Mouse (Mus musculus) embryonic facial prominence, embryonic 15.5 days (tissue): ENCODE data around the gene Rchy1. TPM values are rescaled to one million over a fixed set of nuclear protein-coding genes. Genes with fewer than 3 reads are reported as not detected.

Source experiments
- ATAC-seq: fragments of 200-750 bp; cut with Nextera tagmentation; 2 replicates; pipeline ENCODE4 v1.8.0; 2017; ENCODE audit warnings: low read depth, moderate TSS enrichment; ENCODE audit not compliant: insufficient number of reproducible peaks, low FRiP score, low TSS enrichment
- H3K27ac ChIP-seq: fragments of 300-500 bp; sonication (generic); replicated peaks from 2 replicates; pipeline ENCODE4 v1.5.1; 2015; ENCODE audit warnings: mild to moderate bottlenecking, inconsistent platforms
- H3K27me3 ChIP-seq: fragments of 300-500 bp; sonication (generic); 2 replicates; pipeline ENCODE4 v1.6.1; 2015; ENCODE audit warnings: inconsistent platforms
- H3K36me3 ChIP-seq: fragments of 300-500 bp; sonication (generic); 2 replicates; pipeline ENCODE4 v1.6.1; 2015; ENCODE audit warnings: mild to moderate bottlenecking, inconsistent platforms
- H3K4me1 ChIP-seq: fragments of 300-500 bp; sonication (generic); 2 replicates; pipeline ENCODE4 v1.6.1; 2015; ENCODE audit warnings: inconsistent platforms
- H3K4me2 ChIP-seq: fragments of 300-500 bp; sonication (generic); replicated peaks from 2 replicates; pipeline ENCODE4 v1.6.1; 2015; ENCODE audit warnings: mild to moderate bottlenecking, inconsistent platforms
- H3K4me3 ChIP-seq: fragments of 300-500 bp; sonication (generic); replicated peaks from 2 replicates; pipeline ENCODE4 v1.5.1; 2015; ENCODE audit warnings: mild to moderate bottlenecking, inconsistent platforms
- H3K9ac ChIP-seq: fragments of 300-500 bp; sonication (generic); 2 replicates; pipeline ENCODE4 v1.6.1; 2015; ENCODE audit warnings: inconsistent platforms
- H3K9me3 ChIP-seq: fragments of 300-500 bp; sonication (generic); replicated peaks from 2 replicates; pipeline ENCODE4 v1.6.1; 2016; ENCODE audit warnings: inconsistent platforms
- WGBS: fragments of 180-500 bp; shearing (Covaris S2); methylation state at CpG from one replicate; pipeline ENCODE4 v1.1.7; 2015; 5-methylcytosine and 5-hydroxymethylcytosine counted together
- polyA plus RNA-seq: library from polyadenylated mRNA; unstranded; fragments of >200 nt; fragmentation: Nextera tagmentation; extraction: Ambion mirVana; gene quantifications from 2 replicates; pipeline ENCODE4 v1.2.1, GENCODE M21; 2015

Rchy1 gene
- 79.8 and 83.6 TPM in 2 replicates for polyA plus RNA-seq

DNA sequence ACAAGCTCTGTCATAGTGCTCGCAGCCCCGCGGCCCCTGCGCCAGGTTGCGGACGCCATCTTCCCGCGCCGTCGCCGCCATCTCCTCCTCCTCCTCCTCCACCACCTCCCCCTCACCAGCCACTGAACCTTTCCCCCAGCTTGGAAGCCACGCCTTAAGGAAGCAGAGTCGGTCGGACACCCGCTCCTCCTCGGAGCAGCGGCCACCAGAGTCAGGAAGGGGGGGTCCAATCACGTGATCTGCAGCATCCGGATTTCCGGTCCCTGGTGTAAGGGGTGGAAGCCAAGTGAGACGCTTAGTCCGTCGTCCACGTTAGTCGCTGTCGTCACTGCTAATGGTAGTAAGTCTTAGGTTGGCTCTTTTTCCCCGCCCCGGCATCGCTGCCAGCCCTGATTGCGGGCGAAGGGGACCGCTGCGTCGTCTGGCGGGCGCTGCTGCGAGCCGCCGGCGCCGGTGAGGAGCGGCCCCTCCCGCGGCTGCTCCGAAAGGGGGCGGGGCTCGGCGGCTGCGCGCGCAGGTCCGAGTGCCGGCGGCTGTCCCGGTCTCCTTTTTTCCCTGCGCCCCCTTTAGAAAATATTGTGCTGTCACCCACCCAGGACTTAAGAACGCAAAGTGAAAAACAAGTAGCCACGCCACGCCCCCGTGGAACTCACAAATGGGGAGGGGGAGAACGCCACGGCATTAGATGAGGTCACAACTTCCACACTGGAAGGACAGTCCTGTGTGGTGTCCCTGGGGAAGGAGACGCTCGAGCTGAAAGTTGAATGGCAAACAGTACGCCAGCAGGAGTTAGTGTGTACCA, at the start of gene Rchy1:
Rchy1 (minus strand) TSS at position 430 of the 802 bp plus-strand sequence.
- Histone ChIP-seq H3K4me1 (peaks cover 17% of the 10 kb centered on the region), H3K9me3 (no peaks in the 10 kb centered on the region), H3K4me3 (peak within 1 kb of the TSS; percentile 68), H3K36me3 (peaks cover 1% of the 10 kb centered on the region), H3K9ac (peak within 1 kb of the TSS; percentile 62), H3K4me2 (peak within 1 kb of the TSS; percentile 55), H3K27me3 (no peaks in the 10 kb centered on the region), H3K27ac (peak within 1 kb of the TSS; percentile 99)
- WGBS = under 1% methylated on average over 65 of the region's 65 CpGs
- peak; percentile 97 for ATAC-seq

DNA sequence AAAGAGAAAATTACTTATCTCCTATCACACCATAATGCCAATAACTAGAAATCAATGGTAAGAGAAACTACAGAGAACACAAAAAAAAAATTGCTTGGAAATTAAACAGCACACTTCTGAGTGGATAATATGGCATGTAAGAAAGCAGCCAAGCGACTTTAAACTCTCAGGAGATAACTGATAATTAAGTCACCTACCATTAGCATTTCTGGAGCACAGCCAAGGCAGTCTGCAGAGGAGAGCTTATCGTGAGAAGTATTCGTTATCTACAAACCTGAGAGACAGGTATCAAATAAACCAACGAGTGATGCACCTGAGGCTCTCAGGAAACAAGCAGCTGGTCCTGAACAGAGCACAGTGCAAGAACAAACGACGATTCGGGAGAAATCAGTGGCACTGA, 48.9 kb upstream of the Rchy1 start:
- 56% methylated on average over 7 of the region's 7 CpGs for WGBS
- Histone ChIP-seq H3K4me1 (no peaks in the 10 kb centered on the region), H3K4me2 (no peak overlapping the region), H3K4me3 (no peak overlapping the region), H3K9ac (no peak overlapping the region), H3K27ac (no peak overlapping the region), H3K27me3 (no peaks in the 10 kb centered on the region), H3K9me3 (no peaks in the 10 kb centered on the region), H3K36me3 (no peaks in the 10 kb centered on the region)
- ATAC-seq = no peak

DNA sequence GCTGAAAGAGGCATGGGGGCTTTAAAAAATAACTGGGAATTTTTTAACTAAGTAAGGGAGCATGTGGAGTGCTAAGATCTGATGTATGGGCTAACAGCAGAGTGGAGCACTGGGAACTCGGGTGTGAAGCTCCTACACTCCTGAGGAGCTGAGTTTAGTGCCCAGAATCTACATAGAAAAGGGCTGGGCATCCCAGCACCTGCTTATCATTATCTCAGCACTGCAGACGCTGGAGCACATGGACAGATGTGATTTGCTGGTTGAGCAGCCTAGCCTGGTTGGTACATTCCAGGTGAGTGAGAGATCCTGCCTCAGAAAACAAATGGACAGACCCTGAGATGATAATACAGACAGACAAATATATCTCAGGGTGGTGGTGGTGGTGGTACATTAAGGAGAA, 47.0 kb upstream of the Rchy1 start:
- WGBS = 20% methylated on average over 2 of the region's 2 CpGs
- H3K27me3 ChIP-seq = no peaks in the 10 kb centered on the region
- ATAC-seq = no peak

DNA sequence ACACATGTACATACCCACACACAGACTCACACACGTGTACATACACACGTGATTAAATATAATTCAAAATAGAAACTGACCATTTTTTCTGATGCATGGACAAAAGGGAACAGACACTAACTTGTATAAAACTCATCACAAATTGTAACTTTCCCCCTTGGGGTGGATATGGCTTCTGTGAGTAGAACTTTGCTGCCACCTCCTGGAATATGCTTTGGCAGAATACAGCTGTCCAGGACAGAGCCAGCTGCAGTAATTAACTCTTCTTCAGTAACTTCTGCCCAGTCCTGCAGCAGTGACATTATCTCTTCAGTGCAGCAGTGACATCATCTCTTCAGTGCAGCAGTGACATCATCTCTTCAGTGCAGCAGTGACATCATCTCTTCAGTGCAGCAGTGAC, 40.1 kb upstream of the Rchy1 start:
- Histone ChIP-seq H3K27me3 (no peaks in the 10 kb centered on the region), H3K36me3 (no peaks in the 10 kb centered on the region), H3K4me1 (no peaks in the 10 kb centered on the region), H3K9ac (no peak overlapping the region), H3K9me3 (no peaks in the 10 kb centered on the region), H3K4me2 (no peak overlapping the region), H3K4me3 (no peak overlapping the region), H3K27ac (no peak overlapping the region)
- 61% methylated on average over 2 of the region's 2 CpGs for WGBS
- ATAC-seq = no peak

More for the DNA sequence above, 47.0 kb upstream of the Rchy1 start:
- H3K36me3 ChIP-seq = no peaks in the 10 kb centered on the region
- H3K4me1 ChIP-seq = no peaks in the 10 kb centered on the region
- H3K4me2 ChIP-seq = no peak overlapping the region
- no peak overlapping the region for H3K4me3 ChIP-seq
- no peak overlapping the region for H3K27ac ChIP-seq
- H3K9ac ChIP-seq = no peak overlapping the region
- no peaks in the 10 kb centered on the region for H3K9me3 ChIP-seq

DNA sequence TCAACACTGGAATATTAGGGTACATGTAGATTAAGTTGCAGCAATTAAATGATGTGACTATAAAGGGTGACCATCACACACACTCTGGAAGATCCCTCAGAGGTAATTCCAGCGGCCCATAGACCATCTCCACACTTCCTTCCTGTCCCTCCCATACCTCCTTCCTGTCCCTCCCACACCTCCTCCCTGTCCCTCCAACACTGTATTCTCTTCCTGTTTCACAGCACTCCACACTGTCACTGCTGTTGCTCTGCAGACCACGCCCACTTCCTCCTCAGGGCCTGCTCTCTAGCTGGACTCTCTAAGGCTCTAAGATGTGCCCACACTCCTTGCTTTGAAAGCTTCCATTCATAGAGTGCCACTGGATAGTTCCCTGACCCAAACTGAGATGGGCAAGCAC, 37.9 kb upstream of the Rchy1 start:
- no peaks in the 10 kb centered on the region for H3K9me3 ChIP-seq
- no peak for ATAC-seq
- no peak overlapping the region for H3K4me3 ChIP-seq
- H3K36me3 ChIP-seq = no peaks in the 10 kb centered on the region
- no peaks in the 10 kb centered on the region for H3K27me3 ChIP-seq
- WGBS = 63% methylated on average over 2 of the region's 2 CpGs
- H3K9ac ChIP-seq = no peak overlapping the region
- no peaks in the 10 kb centered on the region for H3K4me1 ChIP-seq
- no peak overlapping the region for H3K27ac ChIP-seq
- H3K4me2 ChIP-seq = no peak overlapping the region

DNA sequence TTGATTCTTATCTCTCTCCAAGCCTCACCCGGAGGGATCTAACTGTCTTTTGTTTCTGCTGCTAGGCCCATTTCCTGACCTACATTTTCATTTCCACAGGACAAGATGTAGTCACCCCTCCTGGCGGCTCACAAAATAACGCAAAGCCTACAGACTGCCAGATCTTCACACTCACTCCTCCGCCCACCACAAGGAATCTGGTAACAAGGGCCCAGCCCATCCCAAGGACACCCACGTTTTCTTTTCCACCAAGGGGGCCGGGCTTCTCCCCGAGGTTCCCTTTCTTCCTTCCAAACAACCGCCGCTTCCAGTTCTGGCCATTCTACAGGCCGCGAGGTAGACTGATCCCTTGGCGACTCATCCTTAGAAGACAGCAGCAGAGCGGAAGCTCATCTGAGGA, 31.7 kb upstream of the Rchy1 start:
- Histone ChIP-seq H3K9ac (no peak overlapping the region), H3K36me3 (no peaks in the 10 kb centered on the region), H3K4me2 (no peak overlapping the region), H3K27ac (no peak overlapping the region), H3K9me3 (no peaks in the 10 kb centered on the region), H3K4me1 (no peaks in the 10 kb centered on the region), H3K27me3 (no peaks in the 10 kb centered on the region), H3K4me3 (no peak overlapping the region)
- ATAC-seq = no peak
- 73% methylated on average over 13 of the region's 13 CpGs for WGBS

DNA sequence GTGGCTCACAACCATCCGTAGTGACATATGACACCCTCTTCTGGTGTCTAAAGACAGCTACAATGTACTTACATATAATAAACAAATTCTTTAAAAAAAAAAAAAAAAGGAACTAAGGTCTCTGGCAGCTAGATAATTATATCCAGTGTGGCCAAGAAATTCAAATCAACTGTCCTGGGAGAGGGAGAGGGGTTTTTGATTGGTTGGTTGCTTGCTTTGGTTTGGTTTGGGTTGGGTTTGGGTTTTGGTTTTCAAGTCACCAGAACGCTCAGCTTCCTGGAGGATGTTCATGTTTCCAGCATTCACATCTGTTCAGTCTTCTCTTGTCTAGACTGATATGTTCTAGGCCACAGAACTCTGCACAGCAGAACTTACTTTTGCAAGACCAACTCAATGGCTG, 30.2 kb upstream of the Rchy1 start:
- no peak overlapping the region for H3K9ac ChIP-seq
- no peak overlapping the region for H3K4me2 ChIP-seq
- H3K4me1 ChIP-seq = no peaks in the 10 kb centered on the region
- no peaks in the 10 kb centered on the region for H3K27me3 ChIP-seq
- WGBS = 82% methylated on average over 2 of the region's 2 CpGs
- H3K4me3 ChIP-seq = no peak overlapping the region
- no peak overlapping the region for H3K27ac ChIP-seq
- ATAC-seq = no peak
- H3K9me3 ChIP-seq = no peaks in the 10 kb centered on the region
- no peaks in the 10 kb centered on the region for H3K36me3 ChIP-seq

DNA sequence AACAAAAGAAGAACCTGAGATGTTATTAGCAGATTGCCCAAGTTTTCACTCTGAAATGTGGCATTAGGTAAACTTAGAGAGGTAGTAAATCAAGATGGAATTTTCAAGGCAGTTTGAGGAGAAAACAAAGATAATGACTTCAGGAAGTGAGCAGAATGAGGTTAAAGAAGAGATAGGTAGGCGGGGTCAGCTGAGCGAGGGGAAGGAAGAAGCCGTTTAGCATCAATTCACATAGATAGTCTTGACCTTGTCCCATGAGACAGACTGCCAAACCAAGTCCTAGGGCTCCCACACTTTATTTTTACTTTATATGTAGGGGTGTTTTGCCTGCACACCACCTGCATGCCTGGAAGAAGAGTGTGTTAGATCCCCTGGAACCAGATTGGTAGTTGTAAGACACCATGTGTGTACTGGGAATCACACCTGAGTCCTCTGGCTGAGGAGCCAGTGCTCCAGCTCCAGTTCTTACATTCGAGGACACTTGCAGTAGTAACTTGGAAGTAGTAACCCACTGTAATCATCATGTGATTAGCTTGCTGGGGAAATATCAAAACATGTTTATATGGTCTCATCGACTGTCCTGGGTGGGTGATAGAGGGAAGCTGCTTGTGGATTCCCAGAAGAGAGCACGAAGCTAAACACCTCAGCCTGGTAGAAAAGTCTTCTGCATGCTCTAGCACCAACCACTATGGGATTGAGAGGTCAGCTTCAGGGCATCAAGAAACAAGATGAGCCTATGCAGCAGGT, 28.5 kb upstream of the Rchy1 start:
- H3K27ac ChIP-seq = no peak overlapping the region
- WGBS = 79% methylated on average over 6 of the region's 6 CpGs
- no peak overlapping the region for H3K4me3 ChIP-seq
- H3K9me3 ChIP-seq = no peaks in the 10 kb centered on the region
- H3K4me1 ChIP-seq = no peaks in the 10 kb centered on the region
- H3K9ac ChIP-seq = no peak overlapping the region
- no peaks in the 10 kb centered on the region for H3K36me3 ChIP-seq
- ATAC-seq = no peak
- H3K27me3 ChIP-seq = no peaks in the 10 kb centered on the region
- H3K4me2 ChIP-seq = no peak overlapping the region

DNA sequence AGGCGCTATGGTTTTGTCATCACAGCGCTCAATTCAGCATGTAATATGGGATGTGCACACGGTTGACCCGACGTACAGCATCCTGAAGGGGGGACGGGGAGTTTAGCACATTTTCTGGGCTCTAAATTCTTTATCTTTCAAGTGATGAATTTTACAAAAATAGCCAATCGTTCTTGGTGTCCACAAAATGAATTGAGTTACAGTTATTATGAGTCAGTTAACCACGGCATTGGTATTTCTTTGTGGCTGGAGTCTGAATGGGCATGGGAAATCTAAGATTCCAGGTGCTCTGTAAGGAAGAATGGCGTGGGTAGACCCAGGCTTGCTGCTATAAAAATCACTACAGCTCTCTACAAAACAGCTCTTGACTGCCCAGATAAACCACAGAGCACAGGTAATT, 26.4 kb upstream of the Rchy1 start:
- no peaks in the 10 kb centered on the region for H3K4me1 ChIP-seq
- no peaks in the 10 kb centered on the region for H3K36me3 ChIP-seq

DNA sequence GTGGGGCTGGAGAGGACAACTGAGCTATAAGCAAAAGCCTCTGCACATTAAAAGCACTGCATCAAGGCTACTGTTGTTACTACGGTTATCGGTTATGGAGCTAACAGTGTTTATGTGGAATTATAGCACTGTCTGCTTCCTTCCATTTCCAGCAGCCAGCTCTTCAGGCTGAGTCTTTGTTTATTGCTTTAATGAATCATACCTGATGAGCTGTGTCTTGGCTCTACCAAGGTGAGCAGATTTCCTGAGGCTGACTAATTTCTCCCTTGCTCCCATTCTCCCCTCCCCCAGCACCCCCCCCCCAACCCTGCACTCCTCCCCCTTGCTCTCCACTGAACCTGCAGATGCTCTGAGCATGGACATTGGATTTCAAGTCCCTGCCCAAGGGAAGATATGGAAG, 24.9 kb upstream of the Rchy1 start:
- Histone ChIP-seq H3K4me1 (no peaks in the 10 kb centered on the region), H3K27me3 (no peaks in the 10 kb centered on the region), H3K4me2 (no peak overlapping the region), H3K36me3 (no peaks in the 10 kb centered on the region), H3K9ac (no peak overlapping the region), H3K4me3 (no peak overlapping the region), H3K9me3 (no peaks in the 10 kb centered on the region), H3K27ac (no peak overlapping the region)
- WGBS = 86% methylated on average over 2 of the region's 2 CpGs
- ATAC-seq = no peak

More for the DNA sequence above, 26.4 kb upstream of the Rchy1 start:
- no peaks in the 10 kb centered on the region for H3K9me3 ChIP-seq
- 80% methylated on average over 9 of the region's 9 CpGs for WGBS
- H3K9ac ChIP-seq = no peak overlapping the region
- no peak overlapping the region for H3K4me2 ChIP-seq
- H3K4me3 ChIP-seq = no peak overlapping the region
- no peak overlapping the region for H3K27ac ChIP-seq
- H3K27me3 ChIP-seq = no peaks in the 10 kb centered on the region
- no peak for ATAC-seq

DNA sequence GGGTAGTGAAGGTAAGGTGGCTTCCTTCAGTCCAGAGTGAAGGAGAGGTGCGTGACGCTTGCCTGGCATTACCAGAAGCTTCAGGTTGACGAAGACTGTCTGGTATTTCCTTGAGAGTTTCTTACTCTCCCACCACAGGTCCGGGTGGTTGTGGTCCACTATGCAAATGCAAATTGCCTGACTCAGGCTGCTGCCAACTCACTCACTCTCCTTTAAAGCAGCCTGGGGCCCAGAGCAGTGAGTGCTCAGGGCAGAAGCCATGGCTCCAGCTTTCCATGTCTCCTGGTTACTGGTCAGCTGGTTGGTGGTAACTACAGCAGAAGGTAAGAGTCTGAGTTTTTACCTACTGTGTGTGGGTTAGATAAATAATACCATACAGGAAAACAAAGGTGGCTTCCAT, 24.4 kb upstream of the Rchy1 start, which contains the start of gene Odaph:
Odaph (plus strand) TSS at position 240 of the 400 bp plus-strand sequence.
- no peaks in the 10 kb centered on the region for H3K9me3 ChIP-seq
- ATAC-seq = no peak
- H3K9ac ChIP-seq = no peak within 1 kb of the TSS
- H3K27me3 ChIP-seq = no peaks in the 10 kb centered on the region
- no peak within 1 kb of the TSS for H3K27ac ChIP-seq
- no peak within 1 kb of the TSS for H3K4me2 ChIP-seq
- WGBS = 63% methylated on average over 4 of the region's 4 CpGs
- no peaks in the 10 kb centered on the region for H3K4me1 ChIP-seq
- no peaks in the 10 kb centered on the region for H3K36me3 ChIP-seq
- no peak within 1 kb of the TSS for H3K4me3 ChIP-seq
